Mouse (Mus musculus): Measurements from ENCODE around the gene Tgm7.

DNA sequence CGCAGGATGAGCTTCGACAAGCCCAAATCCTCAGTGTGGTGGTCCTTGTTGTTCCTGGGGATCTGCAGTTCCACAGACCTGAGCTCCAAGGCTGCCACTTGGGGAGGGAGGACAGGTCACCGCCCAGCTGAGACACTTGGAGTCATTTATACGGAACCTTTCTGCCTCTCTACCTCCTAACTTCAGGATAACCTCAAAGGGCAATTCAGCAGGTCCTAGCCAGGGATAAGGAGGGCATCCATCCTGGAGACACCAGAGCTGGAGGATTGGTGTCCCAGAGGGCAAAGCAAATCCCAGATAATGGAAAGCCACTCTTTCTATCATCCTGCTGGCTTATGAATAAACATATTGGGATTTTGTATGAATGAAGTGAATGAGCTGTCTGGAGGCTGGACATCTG, at the start of gene Tgm7:
- TF ChIP-seq POLR2A (IDR thresholded peaks at IDR 0.05; ENCODE audit: extremely low read depth, insufficient read depth, low read length) (no peak), CTCF (IDR thresholded peaks at IDR 0.05; ENCODE audit: low read depth, low read length) (no peak)

All from liver, adult 2 months (tissue).